8 mouse cellular contexts compared by ENCODE assay signal in genomic region chr16:49803932-49804461, GRCm38 (mm10). TPM values are rescaled to one million over a fixed set of nuclear protein-coding genes. Genes with fewer than 3 reads are reported as not detected.
A peak's percentile ranks its signal among the peaks of the same experiment; 100 is the strongest.
DNase-seq lines count a peak whose midpoint lies in the region; ATAC-seq lines count a peak whose summit lies in the region.

No protein-coding gene starts in this region.

- 0 out of 2 replicates have a peak overlapping the region, but pooled peaks have one; percentile 19 for H3K9ac ChIP-seq in limb, embryonic 11.5 days (ENCODE audit: low read length)
- peak overlapping the region; percentile 35 for H3K9ac ChIP-seq in midbrain, embryonic 15.5 days

- no peaks in the 10 kb centered on the region for H3K27me3 ChIP-seq in hindbrain, embryonic 10.5 days (ENCODE audit: insufficient read depth, poor library complexity, severe bottlenecking)
- no peaks in the 10 kb centered on the region for H3K27me3 ChIP-seq in limb, embryonic 11.5 days (ENCODE audit: control insufficient read depth, insufficient read depth, low read length)
- H3K27me3 ChIP-seq in midbrain, embryonic 15.5 days (replicated peaks), result no peaks in the 10 kb centered on the region

- peak overlapping the region; percentile 48 for H3K4me2 ChIP-seq in limb, embryonic 11.5 days (ENCODE audit: low read depth, severe bottlenecking)
- peak overlapping the region; percentile 61 for H3K4me2 ChIP-seq in midbrain, embryonic 15.5 days

- peak overlapping the region; percentile 45 for H3K4me3 ChIP-seq in hindbrain, embryonic 10.5 days
- no peak overlapping the region for H3K4me3 ChIP-seq in limb, embryonic 11.5 days (ENCODE audit: low read depth, low read length)
- peak overlapping the region; percentile 30 for H3K4me3 ChIP-seq in midbrain, embryonic 15.5 days

- H3K27ac ChIP-seq in hindbrain, embryonic 10.5 days, result peak overlapping the region; percentile 84
- no peak overlapping the region for H3K27ac ChIP-seq in limb, embryonic 11.5 days (replicated peaks; ENCODE audit: low read depth, low read length)
- peak overlapping the region; percentile 12; the same call in 1 of the 2 replicates for H3K27ac ChIP-seq in midbrain, embryonic 15.5 days

- 2% methylated on average over 12 of the region's 12 CpGs for WGBS in hindbrain, embryonic 10.5 days
- 1% methylated on average over 12 of the region's 12 CpGs for WGBS in limb, embryonic 11.5 days
- WGBS in midbrain, embryonic 15.5 days, result 1% methylated on average over 12 of the region's 12 CpGs

- no peaks in the 10 kb centered on the region for H3K36me3 ChIP-seq in hindbrain, embryonic 10.5 days
- no peaks in the 10 kb centered on the region for H3K36me3 ChIP-seq in limb, embryonic 11.5 days (ENCODE audit: control insufficient read depth, insufficient read depth, low read length)
- H3K36me3 ChIP-seq in midbrain, embryonic 15.5 days (replicated peaks), result no peaks in the 10 kb centered on the region

- H3K9me3 ChIP-seq in hindbrain, embryonic 10.5 days, result no peaks in the 10 kb centered on the region
- H3K9me3 ChIP-seq in limb, embryonic 11.5 days (ENCODE audit: control insufficient read depth, low read length), result no peaks in the 10 kb centered on the region
- H3K9me3 ChIP-seq in midbrain, embryonic 15.5 days, result no peaks in the 10 kb centered on the region

- ATAC-seq in limb, embryonic 11.5 days (ENCODE audit: insufficient number of reproducible peaks, low FRiP score, low TSS enrichment, low read depth), result no peak
- peak; percentile 68 for ATAC-seq in midbrain, embryonic 15.5 days (replicated peaks)

- peaks cover 28% of the 10 kb centered on the region for H3K4me1 ChIP-seq in hindbrain, embryonic 10.5 days (replicated peaks)
- peaks cover 2% of the 10 kb centered on the region; the same call in 1 of the 2 replicates for H3K4me1 ChIP-seq in limb, embryonic 11.5 days (ENCODE audit: control insufficient read depth, insufficient read depth, low read length)
- peaks cover 10% of the 10 kb centered on the region for H3K4me1 ChIP-seq in midbrain, embryonic 15.5 days

- peak; percentile 24 to 25 for DNase-seq in cerebellum, postnatal 25 days
- DNase-seq in cerebellum, adult 11-12 months, result no peak
- DNase-seq in embryo, embryonic 9.5 days (ENCODE audit: extremely low spot score), result peak; percentile 54
- peak; percentile 39 for DNase-seq in hindbrain, embryonic 10.5 days (ENCODE audit: low spot score)
- DNase-seq in limb, embryonic 11.5 days (ENCODE audit: low spot score), result peak; percentile 47
- no peak for DNase-seq in urinary bladder, adult 18-20 months (ENCODE audit: low spot score in 2 of 2)
- DNase-seq in layer of hippocampus, adult 9-10 months (ENCODE audit: low spot score), result no peak

RNA-seq across cellular contexts. Expression of gene Cd47, which starts 3.7 kb away (rescaled TPM):
- polyA plus RNA-seq in hindbrain, embryonic 10.5 days (2016; fragmentation: Nextera tagmentation; extraction: Ambion mirVana), result 43.3 and 44.1 TPM in 2 replicates
- polyA plus RNA-seq in limb, embryonic 11.5 days (2014; fragmentation: Nextera tagmentation; extraction: Ambion mirVana), result 30.9 and 32.7 TPM in 2 replicates
- 131 and 134 TPM in 2 replicates for polyA plus RNA-seq in midbrain, embryonic 15.5 days (2015; fragmentation: Nextera tagmentation; extraction: Ambion mirVana)

Comparison
In these comparisons a context has a peak if more than half of its experiments do, and no peak if none do; other contexts are left out.
1. DNase-seq: peak in cerebellum, postnatal 25 days (2 of 2), embryo, embryonic 9.5 days (single experiment), hindbrain, embryonic 10.5 days (single experiment) and limb, embryonic 11.5 days (single experiment); none in cerebellum, adult 11-12 months (single experiment), urinary bladder, adult 18-20 months (0 of 2) and layer of hippocampus, adult 9-10 months (single experiment).